Mouse (Mus musculus): ENCODE measurements at regions not wholly inside any gene's neighbourhood (a gene's known extent, or its start where the extent isn't known, plus 50 kb on each side); places are given as distances from the start of the nearest gene placed in this dataset.

- ATAC-seq = no peak
These were observed 660.2 kb downstream of the Zfp706 start for GRCm38 (mm10) chr15:36347333-36347845.

- ATAC-seq = peak; percentile 97
These were observed 661.4 kb downstream of the Zfp706 start for GRCm38 (mm10) chr15:36346126-36346525.

- no peak for ATAC-seq
These were observed 662.2 kb downstream of the Zfp706 start for GRCm38 (mm10) chr15:36345413-36345812.

- no peak for ATAC-seq
These were observed 667.5 kb downstream of the Zfp706 start for GRCm38 (mm10) chr15:36339971-36340550.

GRCm38 (mm10) chr15:36338766-36339165, 668.8 kb downstream of the Zfp706 start:
- no peak for ATAC-seq

- ATAC-seq = peak; percentile 72
These were observed 670.7 kb downstream of the Zfp706 start for GRCm38 (mm10) chr15:36336857-36337256.

GRCm38 (mm10) chr15:36335116-36335515, 672.5 kb downstream of the Zfp706 start:
- ATAC-seq = no peak

GRCm38 (mm10) chr15:36334436-36335113, 673.0 kb downstream of the Zfp706 start:
- ATAC-seq = no peak

- peak; percentile 47 for ATAC-seq
These were observed 673.7 kb downstream of the Zfp706 start for GRCm38 (mm10) chr15:36333857-36334256.

GRCm38 (mm10) chr15:36333265-36333664, 674.3 kb downstream of the Zfp706 start:
- ATAC-seq = no peak
